In genomic region chr2:167565682-167566081, GRCm38 (mm10) we compare ENCODE assay signal across 8 mouse cellular contexts. TPM values are rescaled to one million over a fixed set of nuclear protein-coding genes. Genes with fewer than 3 reads are reported as not detected.
A peak's percentile ranks its signal among the peaks of the same experiment; 100 is the strongest.
DNase-seq lines count a peak whose midpoint lies in the region; ATAC-seq and TF ChIP-seq lines count a peak whose summit lies in the region.

No protein-coding gene starts in this region.

- H3K4me3 ChIP-seq in embryonic facial prominence, embryonic 12.5 days = 0 out of 2 replicates have a peak overlapping the region, but pooled peaks have one; percentile 1
- H3K4me3 ChIP-seq in limb, embryonic 11.5 days (ENCODE audit: low read depth, low read length) = no peak overlapping the region
- H3K4me3 ChIP-seq in myocyte = no peak overlapping the region

- no peaks in the 10 kb centered on the region for H3K36me3 ChIP-seq in embryonic facial prominence, embryonic 12.5 days
- no peaks in the 10 kb centered on the region for H3K36me3 ChIP-seq in limb, embryonic 11.5 days (ENCODE audit: control insufficient read depth, insufficient read depth, low read length)
- no peaks in the 10 kb centered on the region for H3K36me3 ChIP-seq in myocyte (ENCODE audit: control insufficient read depth, insufficient read depth)

- peak overlapping the region; percentile 4; the same call in 1 of the 2 replicates for H3K9ac ChIP-seq in embryonic facial prominence, embryonic 12.5 days
- H3K9ac ChIP-seq in limb, embryonic 11.5 days (ENCODE audit: low read length) = 0 out of 2 replicates have a peak overlapping the region, but pooled peaks have one; percentile 27

- TF ChIP-seq POLR2A in myocyte (IDR thresholded peaks at IDR 0.05; ENCODE audit: insufficient read length, low read depth) = peak; percentile 53

- peak overlapping the region; percentile 43 for H3K4me2 ChIP-seq in embryonic facial prominence, embryonic 12.5 days (replicated peaks)
- H3K4me2 ChIP-seq in limb, embryonic 11.5 days (ENCODE audit: low read depth, severe bottlenecking) = peak overlapping the region; percentile 28
- peak overlapping the region; percentile 81 for H3K4me2 ChIP-seq in myocyte (ENCODE audit: low read depth)

- H3K9me3 ChIP-seq in embryonic facial prominence, embryonic 12.5 days = no peaks in the 10 kb centered on the region
- H3K9me3 ChIP-seq in limb, embryonic 11.5 days (ENCODE audit: control insufficient read depth, low read length) = no peaks in the 10 kb centered on the region

- H3K79me2 ChIP-seq in myocyte (ENCODE audit: control insufficient read depth, insufficient read depth) = no peaks in the 10 kb centered on the region

- WGBS in embryonic facial prominence, embryonic 12.5 days = 3% methylated on average over 19 of the region's 19 CpGs
- 2% methylated on average over 19 of the region's 19 CpGs for WGBS in limb, embryonic 11.5 days

- H3ac ChIP-seq in myocyte (ENCODE audit: control insufficient read depth, insufficient read length) = no peak overlapping the region

- peaks cover 58% of the 10 kb centered on the region for H3K4me1 ChIP-seq in embryonic facial prominence, embryonic 12.5 days
- H3K4me1 ChIP-seq in limb, embryonic 11.5 days (ENCODE audit: control insufficient read depth, insufficient read depth, low read length) = peaks cover 49% of the 10 kb centered on the region

- intact Hi-C loops in heart, postnatal 36 days (cut with DNase I) = loop anchor here (2.0 kb wide), 2 partner anchors 19 to 29 kb away; no protein-coding TSS in a partner anchor

- peak; percentile 76 for ATAC-seq in embryonic facial prominence, embryonic 12.5 days (ENCODE audit: insufficient number of reproducible peaks, insufficient read depth, low FRiP score, low TSS enrichment)
- ATAC-seq in limb, embryonic 11.5 days (ENCODE audit: insufficient number of reproducible peaks, low FRiP score, low TSS enrichment, low read depth) = peak; percentile 53
- ATAC-seq in CD4-positive, CD25-positive, alpha-beta regulatory T cell, adult 4 months = no peak

- H3K27me3 ChIP-seq in embryonic facial prominence, embryonic 12.5 days = no peaks in the 10 kb centered on the region
- no peaks in the 10 kb centered on the region for H3K27me3 ChIP-seq in limb, embryonic 11.5 days (ENCODE audit: control insufficient read depth, insufficient read depth, low read length)
- H3K27me3 ChIP-seq in myocyte (ENCODE audit: control insufficient read depth, insufficient read depth, insufficient read length) = no peaks in the 10 kb centered on the region

- peak overlapping the region; percentile 95 for H3K27ac ChIP-seq in embryonic facial prominence, embryonic 12.5 days
- H3K27ac ChIP-seq in limb, embryonic 11.5 days (replicated peaks; ENCODE audit: low read depth, low read length) = peak overlapping the region; percentile 88

- peak; percentile 94 for DNase-seq in NIH3T3 (ENCODE audit: low read depth)
- peak; percentile 71 to 77 for DNase-seq in heart, postnatal 36 days
- peak; percentile 86 for DNase-seq in limb, embryonic 11.5 days (ENCODE audit: low spot score)
- DNase-seq in layer of hippocampus, postnatal 36 days = no peak
- DNase-seq in cerebellum, postnatal 36 days = no peak

TF ChIP-seq in myocyte, 11 proteins besides CTCF, POLR2A, EP300 and RAD21:
- TF ChIP-seq MYOD1 (IDR thresholded peaks at IDR 0.05; ENCODE audit: control insufficient read depth in 1 of 3, insufficient read length in 2 of 3, low read depth in 2 of 3) (peak in 1 of 3 experiments; percentile 28), SRF (IDR thresholded peaks at IDR 0.05; ENCODE audit: control insufficient read depth, insufficient read length, low read depth) (no peak), MYOG (IDR thresholded peaks at IDR 0.05; ENCODE audit: control insufficient read depth in 1 of 3, insufficient read depth in 1 of 3, insufficient read length in 2 of 3, low read depth in 2 of 3) (peak in 1 of 3 experiments; percentile 37), TCF12 (IDR thresholded peaks at IDR 0.05; ENCODE audit: insufficient read depth, poor library complexity, severe bottlenecking) (no peak)

RNA-seq across cellular contexts. Expression of gene Snai1, which starts 27.7 kb away (rescaled TPM):
- polyA plus RNA-seq in embryonic facial prominence, embryonic 12.5 days (2016; fragmentation: Nextera tagmentation; extraction: Ambion mirVana) = 76.3 and 83.4 TPM in 2 replicates
- 1 to 10 TPM; 1.5 to 2.0 TPM for total RNA-seq in heart, postnatal 36 days (2021)
- polyA plus RNA-seq in limb, embryonic 11.5 days (2014; fragmentation: Nextera tagmentation; extraction: Ambion mirVana) = 102 and 104 TPM in 2 replicates
- 48.5 TPM for polyA plus RNA-seq in myocyte (2012; fragmentation: generic; extraction: Trizol)
- under 1 TPM; 0.50 to 0.94 TPM for total RNA-seq in layer of hippocampus, postnatal 36 days (2021)
- under 1 TPM in 1 of 2 experiments, not detected in 1; 0.27 TPM for polyA plus RNA-seq in CD4-positive, CD25-positive, alpha-beta regulatory T cell, adult 4 months (2017; shearing (Covaris generic))

Comparison
In these comparisons a context has a peak if more than half of its experiments do, and no peak if none do; other contexts are left out.
1. DNase-seq: peak in NIH3T3 (single experiment), heart, postnatal 36 days (2 of 2) and limb, embryonic 11.5 days (single experiment); none in layer of hippocampus, postnatal 36 days (0 of 2) and cerebellum, postnatal 36 days (0 of 2).
2. H3K4me2 ChIP-seq: peak in every context shown above with its lines; median percentile 81 in myocyte; 43 in embryonic facial prominence, embryonic 12.5 days; 28 in limb, embryonic 11.5 days.
3. RNA of gene Snai1, which starts 27.7 kb away (polyA plus RNA-seq): 102 to 104 TPM in limb, embryonic 11.5 days, 76.3 to 83.4 TPM in embryonic facial prominence, embryonic 12.5 days and 48.5 TPM in myocyte (single experiment); 0.27 TPM in CD4-positive, CD25-positive, alpha-beta regulatory T cell, adult 4 months; every median in the first group is over 10 times any median in the second.